Mouse (Mus musculus): Measurements from ENCODE around the gene Tns2. TPM values are rescaled to one million over a fixed set of nuclear protein-coding genes. Genes with fewer than 3 reads are reported as not detected.
A peak's percentile ranks its signal among the peaks of the same experiment; 100 is the strongest.

The Tns2 gene
- polyA plus RNA-seq, 1 experiment, result 90.1 TPM

DNA sequence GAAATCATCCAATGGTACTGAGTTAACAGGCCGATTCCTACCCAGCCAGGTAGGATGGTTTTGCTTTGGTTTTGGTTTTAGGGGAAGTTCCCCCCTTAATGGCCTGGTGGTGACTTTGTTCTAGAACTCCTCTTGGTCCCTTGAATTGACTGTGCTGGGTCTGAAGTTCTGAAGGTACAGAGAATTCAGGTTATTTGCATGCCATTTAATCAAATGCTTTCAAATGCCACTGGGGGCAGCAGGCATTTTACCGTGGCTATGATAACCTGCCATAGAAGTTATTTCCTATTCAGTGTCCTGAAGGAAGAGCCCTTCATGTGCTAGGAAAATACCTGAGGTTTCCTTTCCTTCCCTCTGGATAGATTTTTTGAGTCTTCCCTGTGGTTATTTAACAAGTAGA is 19.8 kb upstream of the Tns2 start:
- no peak overlapping the region for H3K4me3 ChIP-seq (ENCODE audit: insufficient read depth, low read depth, low read length)
- H3K4me1 ChIP-seq (ENCODE audit: control insufficient read depth, insufficient read depth, insufficient read length, low read length), result peaks cover 2% of the 10 kb centered on the region; the same call in 1 of the 2 replicates
- H3K27ac ChIP-seq (replicated peaks; ENCODE audit: low read depth, low read length), result no peak overlapping the region

DNA sequence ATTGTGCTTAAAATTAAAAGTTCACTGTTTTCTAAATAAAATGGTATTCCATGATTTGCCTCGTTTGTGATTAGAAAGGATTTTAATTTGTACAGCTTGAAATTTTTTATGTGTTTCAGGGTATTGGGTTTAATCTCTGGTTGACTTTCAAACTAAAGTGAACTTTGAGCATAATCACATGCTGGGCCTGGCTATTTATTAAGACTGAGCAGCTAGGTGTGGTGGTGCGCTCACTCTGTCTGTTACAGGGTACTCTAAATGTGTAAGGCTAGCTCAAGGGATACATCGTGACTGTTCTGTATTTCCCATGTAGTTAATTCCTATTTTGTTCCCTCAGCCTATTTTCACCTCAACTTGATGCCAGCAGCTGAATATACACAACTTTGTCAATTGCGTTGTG is 18.1 kb upstream of the Tns2 start:
- H3K27ac ChIP-seq (replicated peaks; ENCODE audit: low read depth, low read length), result no peak overlapping the region
- no peaks in the 10 kb centered on the region; the same call in 1 of the 2 replicates for H3K4me1 ChIP-seq (ENCODE audit: control insufficient read depth, insufficient read depth, insufficient read length, low read length)
- no peak overlapping the region for H3K4me3 ChIP-seq (ENCODE audit: insufficient read depth, low read depth, low read length)

DNA sequence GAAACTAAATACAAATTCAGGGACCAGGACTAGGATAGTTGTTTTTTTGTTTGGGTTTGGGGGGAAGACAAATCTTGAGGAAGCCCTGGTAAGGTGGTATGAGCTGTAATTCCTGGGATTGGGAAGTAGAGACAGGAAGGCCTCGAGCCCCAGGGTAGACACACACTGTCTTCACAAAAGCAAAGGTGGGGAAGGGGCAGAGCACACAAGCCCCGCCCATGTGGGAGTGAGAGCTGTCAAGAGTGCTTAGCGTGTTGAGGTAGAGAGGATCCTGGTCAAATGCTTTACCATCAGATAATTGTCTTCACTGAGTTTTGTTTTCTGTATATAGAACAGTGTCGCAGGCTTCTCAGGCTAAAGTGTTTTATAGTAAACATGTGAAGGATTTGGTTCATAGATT is 17.2 kb upstream of the Tns2 start:
- Histone ChIP-seq H3K4me1 (ENCODE audit: control insufficient read depth, insufficient read depth, insufficient read length, low read length) (no peaks in the 10 kb centered on the region; the same call in 1 of the 2 replicates), H3K4me3 (ENCODE audit: insufficient read depth, low read depth, low read length) (no peak overlapping the region), H3K27ac (replicated peaks; ENCODE audit: low read depth, low read length) (no peak overlapping the region)

DNA sequence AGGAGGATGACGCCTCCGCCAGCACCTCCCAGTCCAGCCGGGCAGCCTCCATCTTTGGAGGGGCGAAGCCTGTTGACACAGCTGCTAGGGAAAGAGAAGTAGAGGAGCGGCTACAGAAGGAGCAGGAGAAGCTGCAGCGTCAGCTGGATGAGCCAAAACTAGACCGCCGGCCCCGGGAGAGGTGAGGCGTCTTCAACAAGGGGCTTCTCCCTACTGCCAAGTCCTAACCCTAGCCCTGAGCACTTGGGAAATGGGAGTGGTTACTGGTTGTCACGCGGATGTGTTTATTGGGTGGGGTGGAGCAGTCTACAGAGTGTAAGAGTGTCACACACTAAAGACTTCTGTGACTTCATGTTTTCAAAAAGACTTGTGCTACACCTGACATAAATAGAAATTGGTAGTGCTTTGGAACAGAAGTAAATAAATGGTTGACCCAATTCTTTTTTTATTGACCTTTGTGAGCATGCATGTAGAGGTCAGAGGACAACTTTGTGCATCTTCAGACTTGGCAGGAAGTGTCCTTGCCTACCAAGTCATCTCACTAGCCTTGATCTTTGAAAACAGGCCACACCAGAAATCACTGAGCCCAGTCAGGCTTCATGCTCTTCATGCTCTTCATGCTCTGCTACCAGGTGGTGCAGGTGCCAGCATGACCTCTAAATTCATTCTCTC is 10.2 kb upstream of the Tns2 start:
- H3K4me3 ChIP-seq (ENCODE audit: insufficient read depth, low read depth, low read length), result no peak overlapping the region
- H3K27ac ChIP-seq (replicated peaks; ENCODE audit: low read depth, low read length), result no peak overlapping the region
- H3K4me1 ChIP-seq (ENCODE audit: control insufficient read depth, insufficient read depth, insufficient read length, low read length), result peaks cover 8% of the 10 kb centered on the region

DNA sequence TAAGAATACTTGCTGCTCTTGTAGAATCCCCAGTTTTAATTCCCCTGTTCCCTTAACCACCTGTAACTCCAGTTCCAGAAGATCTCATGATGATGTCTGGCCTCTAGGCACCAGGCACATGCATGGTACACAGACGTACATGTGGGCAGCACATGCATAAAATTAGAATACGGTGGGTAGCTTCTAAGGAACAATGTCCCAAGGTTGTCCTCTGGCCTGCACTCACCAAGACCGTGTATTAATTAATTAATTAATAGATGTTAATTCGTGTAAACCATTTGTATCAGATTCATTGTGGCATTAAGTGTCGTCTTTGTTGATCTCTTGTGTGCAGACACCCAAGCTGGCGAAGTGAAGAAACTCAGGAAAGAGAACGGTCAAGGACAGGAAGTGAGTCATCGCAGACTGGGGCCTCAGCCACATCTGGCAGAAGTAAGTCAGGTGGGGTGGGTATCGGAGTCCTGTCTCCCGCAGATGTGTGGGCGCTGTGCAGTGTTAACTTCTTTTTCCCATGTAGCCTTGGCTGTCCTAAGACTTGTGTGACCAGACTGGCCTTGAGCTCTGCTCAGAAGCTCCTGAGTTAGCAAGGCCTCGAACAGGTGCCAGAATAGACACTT is 9.0 kb upstream of the Tns2 start:
- 0 out of 2 replicates have a peak overlapping the region, but pooled peaks have one; percentile 4 for H3K27ac ChIP-seq (replicated peaks; ENCODE audit: low read depth, low read length)

DNA sequence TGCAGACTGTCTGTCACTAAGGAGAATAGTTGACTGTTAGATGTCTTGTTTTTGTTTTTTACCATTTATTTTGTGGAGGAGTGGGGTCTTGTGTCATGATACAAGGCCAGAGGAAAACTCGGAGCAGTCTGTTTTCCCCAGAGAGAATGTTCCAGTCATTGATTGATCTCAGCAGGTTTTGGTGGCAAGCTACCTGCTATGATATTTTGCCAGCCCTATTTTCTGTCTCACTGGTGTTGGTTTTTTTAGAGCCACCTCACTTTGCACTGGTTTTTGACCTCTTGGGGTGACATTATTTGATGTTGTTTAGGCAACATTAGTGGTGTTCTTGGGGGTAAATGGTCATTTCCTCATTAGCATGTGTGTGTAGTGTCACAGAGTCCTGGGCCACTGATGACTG is 8.5 kb upstream of the Tns2 start:
- peaks cover 9% of the 10 kb centered on the region for H3K4me1 ChIP-seq (ENCODE audit: control insufficient read depth, insufficient read depth, insufficient read length, low read length)
- H3K27ac ChIP-seq (replicated peaks; ENCODE audit: low read depth, low read length), result 0 out of 2 replicates have a peak overlapping the region, but pooled peaks have one; percentile 4
- no peak overlapping the region for H3K4me3 ChIP-seq (ENCODE audit: insufficient read depth, low read depth, low read length)

More for the DNA sequence above, 9.0 kb upstream of the Tns2 start:
- Histone ChIP-seq H3K4me3 (ENCODE audit: insufficient read depth, low read depth, low read length) (no peak overlapping the region), H3K4me1 (ENCODE audit: control insufficient read depth, insufficient read depth, insufficient read length, low read length) (peaks cover 9% of the 10 kb centered on the region)

DNA sequence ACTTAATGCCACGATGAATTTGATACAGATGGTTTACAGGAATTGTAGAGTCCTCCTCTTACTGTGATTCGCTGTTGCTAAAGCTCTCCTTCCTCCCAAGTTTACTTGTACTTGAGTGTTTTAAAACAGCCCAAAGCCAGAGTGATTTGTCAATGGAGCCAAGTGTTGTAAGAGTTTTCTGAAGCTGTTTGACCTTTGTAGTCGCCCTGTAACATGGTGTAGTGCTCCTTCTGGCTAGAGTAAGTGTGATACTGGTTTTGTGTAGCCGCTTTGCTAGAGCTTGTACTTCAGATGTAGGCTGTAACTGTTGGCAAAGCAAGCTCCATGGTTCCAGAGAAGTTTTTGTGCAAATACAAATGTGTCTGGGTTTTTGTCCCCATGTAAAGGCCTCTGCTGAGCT is 8.0 kb upstream of the Tns2 start:
- H3K27ac ChIP-seq (replicated peaks; ENCODE audit: low read depth, low read length), result no peak overlapping the region; the same call in 1 of the 2 replicates
- H3K4me1 ChIP-seq (ENCODE audit: control insufficient read depth, insufficient read depth, insufficient read length, low read length), result peaks cover 10% of the 10 kb centered on the region
- no peak overlapping the region for H3K4me3 ChIP-seq (ENCODE audit: insufficient read depth, low read depth, low read length)

DNA sequence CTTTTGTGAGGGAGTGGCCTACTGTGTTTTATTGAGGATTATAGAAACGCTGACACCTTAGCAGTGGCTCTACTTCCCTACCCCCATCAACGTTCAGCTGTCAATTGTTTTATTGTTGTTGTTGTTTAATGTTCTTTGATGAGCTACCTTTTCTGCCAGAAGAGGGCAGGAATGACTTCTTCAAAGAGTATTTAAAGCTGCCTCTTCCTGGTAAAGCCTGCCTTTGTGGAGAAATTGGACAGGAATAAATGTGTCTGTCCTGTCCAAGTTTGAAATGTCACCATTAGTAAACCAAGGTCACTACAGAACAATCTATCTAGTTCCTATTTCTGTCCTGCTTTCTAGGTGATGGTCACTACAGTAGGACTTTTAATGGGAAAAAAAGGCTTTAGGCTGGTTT is 6.1 kb upstream of the Tns2 start:
- Histone ChIP-seq H3K27ac (replicated peaks; ENCODE audit: low read depth, low read length) (peak overlapping the region; percentile 62; the same call in 1 of the 2 replicates), H3K4me3 (ENCODE audit: insufficient read depth, low read depth, low read length) (no peak overlapping the region)

DNA sequence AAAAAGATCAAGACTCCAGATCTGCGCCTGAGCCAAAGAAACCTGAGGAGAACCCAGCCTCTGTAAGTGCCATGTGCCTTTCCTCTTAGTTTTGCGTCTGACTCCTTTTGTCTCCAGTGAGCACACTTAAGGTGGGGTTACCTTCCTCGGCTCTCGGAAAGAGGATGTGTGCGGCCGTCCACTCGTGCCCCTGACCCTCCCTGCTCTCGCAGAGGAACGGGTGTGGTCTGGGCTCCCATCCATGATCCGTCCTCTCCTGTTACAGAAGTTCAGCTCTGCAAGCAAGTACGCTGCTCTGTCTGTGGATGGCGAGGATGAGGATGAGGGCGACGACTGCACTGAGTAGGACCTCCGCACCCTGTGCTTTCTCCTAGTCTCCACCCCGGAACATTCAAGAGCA is 5.2 kb upstream of the Tns2 start:
- Histone ChIP-seq H3K27ac (replicated peaks; ENCODE audit: low read depth, low read length) (peak overlapping the region; percentile 53), H3K4me3 (ENCODE audit: insufficient read depth, low read depth, low read length) (no peak overlapping the region), H3K4me1 (ENCODE audit: control insufficient read depth, insufficient read depth, insufficient read length, low read length) (peaks cover 28% of the 10 kb centered on the region)

More for the DNA sequence above, 6.1 kb upstream of the Tns2 start:
- H3K4me1 ChIP-seq (ENCODE audit: control insufficient read depth, insufficient read depth, insufficient read length, low read length), result peaks cover 25% of the 10 kb centered on the region

DNA sequence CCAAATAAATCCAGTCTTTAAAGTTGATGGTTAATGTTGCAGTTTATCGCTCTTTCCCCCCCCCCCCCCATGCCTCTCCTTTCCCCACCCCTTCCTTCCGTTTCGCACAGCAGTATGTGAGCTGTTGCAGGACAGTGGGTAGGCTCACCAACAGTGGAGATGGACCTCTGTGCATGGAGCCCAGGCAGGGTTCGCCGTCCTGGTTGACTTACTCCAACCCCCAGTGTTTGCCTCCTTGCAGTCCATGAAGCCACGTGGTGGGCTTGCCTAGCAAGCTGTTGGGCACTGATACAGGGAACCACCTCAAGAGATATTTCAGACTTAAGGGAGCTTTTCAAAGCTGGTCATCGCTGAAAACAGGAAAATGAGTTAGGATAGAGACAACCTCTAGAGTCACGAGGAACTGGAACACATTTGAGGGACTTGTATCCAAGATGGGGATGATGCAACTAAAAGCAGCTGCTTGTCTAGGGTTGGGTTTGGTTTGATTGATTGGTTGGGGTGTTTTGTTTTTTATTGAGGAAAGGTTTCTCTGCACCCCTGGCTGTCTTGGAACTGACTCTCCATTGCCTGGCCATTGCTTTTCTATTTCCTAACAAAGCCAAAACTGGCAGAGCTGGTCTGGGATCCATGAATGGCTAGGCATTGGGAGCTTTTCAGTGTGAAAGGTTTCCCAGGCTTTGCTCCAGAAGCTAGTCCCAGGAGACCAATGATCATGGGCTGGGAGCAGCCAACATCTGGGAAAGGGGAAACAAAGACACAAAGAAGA is 2.9 kb upstream of the Tns2 start:
- H3K27ac ChIP-seq (replicated peaks; ENCODE audit: low read depth, low read length), result peak overlapping the region; percentile 79
- no peak overlapping the region for H3K4me3 ChIP-seq (ENCODE audit: insufficient read depth, low read depth, low read length)
- peaks cover 28% of the 10 kb centered on the region for H3K4me1 ChIP-seq (ENCODE audit: control insufficient read depth, insufficient read depth, insufficient read length, low read length)

DNA sequence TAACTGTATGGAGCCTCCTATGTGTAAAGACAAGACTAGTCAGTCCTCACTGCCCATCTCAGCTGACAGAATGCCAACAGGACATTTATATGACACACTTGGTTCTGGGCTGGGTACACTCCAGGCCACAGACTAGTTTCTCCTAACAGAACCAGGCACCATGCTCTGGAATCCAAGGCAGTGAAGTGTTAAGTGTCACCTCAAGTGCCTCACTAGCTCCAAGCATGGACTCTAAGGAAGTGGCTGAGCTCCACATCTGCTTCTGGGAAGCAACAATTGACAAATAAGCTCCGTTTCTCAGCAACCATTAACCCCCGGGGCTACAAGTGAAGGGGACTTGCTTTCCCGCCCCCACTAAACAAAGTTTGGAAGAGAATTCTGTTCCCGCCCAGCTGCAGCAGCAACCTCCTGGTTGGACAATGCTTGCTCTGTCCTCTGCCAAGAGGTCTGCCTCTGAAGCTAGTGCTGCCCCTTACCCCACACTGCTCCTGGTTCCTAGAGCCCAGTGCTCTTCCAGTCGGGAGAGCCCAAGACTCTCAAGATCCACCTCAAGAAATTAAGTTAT is 2.1 kb upstream of the Tns2 start:
- H3K4me3 ChIP-seq (ENCODE audit: insufficient read depth, low read depth, low read length), result peak overlapping the region; percentile 29
- H3K27ac ChIP-seq (replicated peaks; ENCODE audit: low read depth, low read length), result peak overlapping the region; percentile 79
- peaks cover 28% of the 10 kb centered on the region for H3K4me1 ChIP-seq (ENCODE audit: control insufficient read depth, insufficient read depth, insufficient read length, low read length)

DNA sequence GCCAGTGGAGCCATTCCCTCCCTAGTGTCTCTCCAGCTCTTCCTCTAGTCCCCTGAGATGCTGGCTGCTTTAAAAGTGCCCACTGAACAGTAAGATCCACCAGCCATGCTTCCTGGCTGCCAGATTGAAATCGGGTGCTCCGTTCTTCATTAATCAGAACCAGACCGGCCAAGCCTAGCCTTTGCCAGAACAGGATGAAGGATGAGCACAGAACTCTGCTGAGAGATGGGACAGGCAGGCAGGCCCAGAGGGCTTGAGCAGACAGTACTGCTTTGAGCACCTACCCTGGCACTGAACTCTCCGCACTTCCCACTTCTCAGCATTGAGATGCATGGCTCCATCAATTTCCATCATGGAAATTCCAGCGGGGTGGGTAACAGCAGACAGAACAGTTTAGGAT is 953 bp upstream of the Tns2 start:
- Histone ChIP-seq H3K27ac (replicated peaks; ENCODE audit: low read depth, low read length) (peak overlapping the region; percentile 99), H3K4me3 (ENCODE audit: insufficient read depth, low read depth, low read length) (peak overlapping the region; percentile 78)

DNA sequence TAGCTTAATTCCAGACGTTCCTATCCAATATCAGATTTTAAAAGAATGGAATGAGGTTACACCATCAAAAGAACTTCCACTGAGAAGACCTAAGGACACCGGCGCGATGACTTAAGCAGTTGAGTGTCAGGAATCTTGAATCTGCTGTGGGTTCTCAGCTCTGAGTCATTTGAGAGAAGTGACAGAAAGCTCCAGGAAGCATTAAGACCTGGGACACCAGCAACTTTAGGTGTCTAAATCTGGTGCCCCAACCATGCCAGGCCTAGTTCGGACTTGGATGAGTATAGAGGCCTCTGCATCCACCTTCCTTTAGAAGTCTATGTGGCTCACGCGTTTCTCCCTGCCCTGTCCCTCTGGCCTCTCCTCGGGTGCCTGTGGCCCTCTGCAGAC is 447 bp upstream of the Tns2 start:
- peak overlapping the region; percentile 78 for H3K4me3 ChIP-seq (ENCODE audit: insufficient read depth, low read depth, low read length)
- H3K27ac ChIP-seq (replicated peaks; ENCODE audit: low read depth, low read length), result peak overlapping the region; percentile 99
- peaks cover 26% of the 10 kb centered on the region for H3K4me1 ChIP-seq (ENCODE audit: control insufficient read depth, insufficient read depth, insufficient read length, low read length)

More for the DNA sequence above, 953 bp upstream of the Tns2 start:
- peaks cover 26% of the 10 kb centered on the region for H3K4me1 ChIP-seq (ENCODE audit: control insufficient read depth, insufficient read depth, insufficient read length, low read length)

DNA sequence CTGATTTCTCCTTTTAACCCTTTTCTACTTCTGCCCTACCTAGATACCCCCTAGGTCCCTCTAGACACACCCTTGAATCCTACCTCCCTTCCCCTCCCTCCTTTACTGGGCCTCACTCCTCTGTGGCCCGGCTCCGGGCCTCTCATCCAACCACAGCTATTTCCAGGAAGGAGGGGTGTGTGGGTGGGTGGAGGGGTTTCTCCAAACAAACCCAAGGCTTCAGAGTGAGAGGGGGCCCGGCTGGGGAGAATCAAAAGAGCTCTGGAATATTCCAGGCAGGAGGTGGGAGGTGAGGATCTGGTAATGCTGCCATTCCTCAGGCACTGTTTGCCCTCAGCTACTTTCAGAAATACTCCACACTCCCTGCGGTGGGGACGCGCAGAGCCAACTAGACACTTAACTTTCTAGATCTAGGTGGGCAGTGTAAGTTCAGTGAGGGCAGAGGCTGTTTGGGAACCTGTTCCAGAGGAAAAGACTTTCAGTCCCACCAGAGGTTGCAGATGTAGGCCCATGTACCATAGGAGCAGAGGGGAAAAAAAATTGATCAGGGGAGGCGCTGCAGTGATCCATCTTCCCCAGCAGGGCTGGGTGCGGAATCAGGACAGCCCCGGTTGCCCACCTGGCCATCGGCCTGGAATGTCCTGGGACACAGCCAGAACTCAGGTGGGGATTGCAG is 921 bp downstream of the Tns2 start:
- Histone ChIP-seq H3K4me3 (ENCODE audit: insufficient read depth, low read depth, low read length) (peak overlapping the region; percentile 78), H3K4me1 (ENCODE audit: control insufficient read depth, insufficient read depth, insufficient read length, low read length) (peaks cover 28% of the 10 kb centered on the region), H3K27ac (replicated peaks; ENCODE audit: low read depth, low read length) (peak overlapping the region; percentile 99)
